Mouse (Mus musculus) layer of hippocampus, adult 11-12 months (tissue): ENCODE results near the gene Arl15.

Experiments used
- DNase-seq: peaks from one replicate; pipeline ENCODE4 v3.0.0; 2022; ENCODE audit warnings: low spot score

Arl15 gene

DNA sequence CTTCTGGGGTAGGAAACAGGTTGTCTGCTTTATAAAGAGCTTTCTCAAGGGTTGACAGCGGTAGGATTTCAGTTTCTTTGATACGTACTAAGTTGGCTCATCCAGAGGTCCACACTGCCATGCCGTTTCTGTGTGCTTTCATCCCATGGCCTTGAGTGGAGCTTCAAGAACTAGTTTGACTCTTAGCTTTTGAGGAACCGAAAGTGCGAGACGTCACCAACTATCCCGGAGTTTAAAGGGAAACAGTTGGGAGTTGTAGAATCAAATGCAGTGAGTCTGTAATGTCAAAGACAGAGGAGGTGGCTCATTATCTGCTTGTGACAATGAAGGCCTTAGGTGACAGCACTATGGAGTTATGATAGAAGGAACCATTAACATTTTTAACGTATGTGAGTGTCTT, 49.6 kb downstream of the Arl15 start:
- no peak for DNase-seq

DNA sequence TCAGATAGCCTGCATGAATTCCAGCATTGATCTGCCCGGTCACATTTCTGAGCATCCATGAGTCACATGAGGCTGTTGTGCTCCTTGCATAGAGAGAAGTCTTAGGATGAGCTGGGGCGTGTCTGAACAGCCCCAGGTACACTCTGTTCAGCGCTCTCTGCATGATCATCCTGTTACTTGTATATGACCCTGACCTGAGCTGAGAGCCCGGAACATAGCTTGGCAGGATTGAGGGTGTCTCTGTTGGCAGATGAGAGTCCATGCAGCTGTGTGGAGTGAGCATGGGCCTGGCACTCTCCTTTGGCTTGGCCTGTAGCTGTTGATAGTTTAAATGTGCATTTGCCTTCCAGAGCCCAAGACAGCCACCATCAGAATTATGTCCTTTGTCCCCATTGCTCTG, 50.4 kb downstream of the Arl15 start:
- no peak for DNase-seq

DNA sequence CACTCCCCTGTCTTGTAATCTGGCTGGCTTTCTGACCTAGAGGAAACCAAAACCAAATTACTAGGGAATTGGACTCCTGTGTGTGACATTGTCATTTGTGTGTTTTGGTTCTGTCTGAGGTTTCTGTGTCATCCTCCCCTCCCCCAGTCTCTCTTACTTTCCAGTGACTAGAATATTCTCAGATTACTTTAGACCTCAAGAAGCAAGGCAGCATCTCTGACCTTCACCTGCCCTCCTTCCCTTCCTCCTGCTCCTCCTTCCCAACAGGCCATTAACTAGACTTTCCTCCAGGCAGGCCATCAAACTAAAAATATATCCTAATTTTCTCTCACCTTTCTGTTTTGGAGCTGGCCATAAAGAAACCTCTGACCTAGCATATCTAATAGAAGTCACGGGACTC, 50.9 kb downstream of the Arl15 start:
- DNase-seq = no peak

DNA sequence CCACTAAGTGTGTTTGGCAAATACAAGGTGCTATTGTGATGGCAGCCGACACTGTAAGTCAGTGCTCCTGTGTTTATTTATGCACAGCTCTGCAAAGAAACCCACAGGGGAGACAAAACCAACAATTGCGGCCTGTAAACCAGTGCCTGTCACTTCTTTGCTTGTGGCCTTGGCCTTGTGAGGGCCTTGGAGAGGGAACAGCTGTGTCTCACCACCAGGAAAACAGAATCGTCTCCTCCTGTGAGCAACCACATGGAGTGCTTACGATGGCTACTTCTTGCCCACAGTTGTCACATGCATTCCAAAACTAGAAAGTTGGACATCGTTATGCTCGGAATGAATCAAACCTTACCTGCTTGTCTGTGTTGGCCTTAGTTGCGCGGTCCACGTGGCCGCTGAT, 52.1 kb downstream of the Arl15 start:
- no peak for DNase-seq

DNA sequence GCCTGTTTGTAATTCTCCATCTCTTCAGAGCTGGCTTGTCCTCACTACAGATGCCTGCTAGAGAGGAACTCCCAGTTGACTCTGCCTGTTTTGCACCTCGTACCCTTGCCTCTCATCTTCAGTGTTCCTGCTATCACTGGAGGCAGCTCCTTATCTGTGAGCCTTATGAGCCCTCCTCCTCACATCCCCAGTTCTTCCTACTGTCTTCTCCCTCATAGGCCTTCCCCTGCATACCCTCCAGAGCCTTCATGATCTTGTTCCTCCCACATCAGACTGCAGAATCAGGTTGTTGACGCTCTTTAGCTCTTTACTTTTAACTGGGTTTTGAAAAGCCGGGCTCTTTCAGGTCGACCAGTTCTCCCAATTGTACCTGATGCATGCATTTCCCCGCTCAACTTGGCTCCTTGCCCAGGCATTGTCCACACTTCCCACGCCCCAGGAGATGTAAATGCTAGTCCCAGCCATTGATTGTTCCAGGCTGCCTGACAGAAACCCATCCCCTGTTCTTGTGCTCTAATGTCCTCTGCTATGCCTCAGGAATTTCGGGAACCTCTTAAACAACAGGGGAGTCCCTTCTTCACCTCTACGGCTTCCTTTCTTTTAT, 56.2 kb downstream of the Arl15 start:
- no peak for DNase-seq

DNA sequence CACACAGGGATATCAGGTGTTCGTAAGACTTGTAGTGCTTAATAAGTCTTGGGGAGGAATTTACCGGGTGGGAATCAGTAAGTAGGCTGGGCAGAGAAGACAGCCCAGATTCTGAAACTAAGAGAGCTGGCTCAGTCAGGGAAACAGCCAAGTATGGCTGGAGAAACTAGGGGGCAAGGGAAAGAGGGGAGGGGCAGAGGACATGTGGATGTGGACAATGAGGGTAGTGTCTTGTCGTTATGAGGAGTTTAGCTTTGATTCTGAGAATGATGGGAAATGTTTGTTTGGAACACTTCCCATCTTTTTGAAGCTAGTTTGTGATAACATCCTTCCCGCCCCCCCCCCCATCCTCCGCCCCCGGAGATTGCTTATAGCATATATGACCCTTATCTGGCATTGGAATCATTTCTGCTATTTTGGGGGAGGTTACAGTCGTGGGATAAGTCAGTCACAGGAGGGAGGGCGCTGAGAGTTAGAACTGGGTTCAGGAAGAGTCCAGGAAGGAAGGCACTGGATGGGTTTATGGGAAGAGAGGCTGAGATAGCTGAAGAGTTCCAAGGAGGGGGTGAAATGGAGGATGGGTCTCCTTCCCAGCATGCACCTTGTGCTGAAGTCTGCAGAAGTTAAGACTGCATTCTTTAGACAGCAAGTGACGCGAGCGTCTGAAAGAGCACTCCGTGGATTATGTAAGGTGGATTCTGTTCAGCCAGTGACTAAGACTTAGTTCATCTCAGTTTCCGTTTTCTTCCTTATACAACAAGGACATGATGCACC, 57.5 kb downstream of the Arl15 start:
- no peak for DNase-seq

DNA sequence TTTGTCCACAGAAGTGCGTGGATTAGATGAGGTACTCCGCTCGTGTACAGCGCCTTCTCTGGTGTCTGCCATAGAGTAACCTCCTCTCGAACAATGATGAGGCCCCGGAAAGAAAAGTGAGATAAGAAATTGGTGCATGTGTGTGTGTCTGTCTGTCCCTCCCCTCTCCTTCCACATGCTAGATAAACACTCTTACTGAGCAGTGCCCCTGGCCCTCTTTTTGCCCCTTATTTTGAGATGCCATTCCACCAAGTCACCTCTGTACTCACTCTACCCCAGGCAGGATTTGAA, 58.0 kb downstream of the Arl15 start:
- DNase-seq = no peak

DNA sequence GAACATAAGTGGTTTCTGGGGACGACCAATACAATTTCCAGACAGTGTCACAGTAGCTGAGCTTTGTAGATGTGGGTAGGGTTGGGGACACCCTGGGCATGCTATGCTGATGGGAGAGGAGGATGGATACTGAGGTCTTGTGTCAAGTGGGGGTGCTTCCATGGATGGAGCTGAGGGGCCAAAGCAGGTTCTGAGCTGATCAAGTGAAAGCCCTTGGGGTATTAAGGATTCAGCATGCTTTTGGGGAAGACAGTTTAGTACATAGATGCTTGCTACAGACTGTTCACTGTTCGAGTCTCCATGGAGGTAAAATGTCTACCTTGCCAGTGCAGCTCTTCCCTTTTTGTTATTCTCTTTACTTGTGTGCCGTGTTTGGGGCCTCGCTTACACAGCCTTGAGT, 59.8 kb downstream of the Arl15 start:
- DNase-seq = no peak

DNA sequence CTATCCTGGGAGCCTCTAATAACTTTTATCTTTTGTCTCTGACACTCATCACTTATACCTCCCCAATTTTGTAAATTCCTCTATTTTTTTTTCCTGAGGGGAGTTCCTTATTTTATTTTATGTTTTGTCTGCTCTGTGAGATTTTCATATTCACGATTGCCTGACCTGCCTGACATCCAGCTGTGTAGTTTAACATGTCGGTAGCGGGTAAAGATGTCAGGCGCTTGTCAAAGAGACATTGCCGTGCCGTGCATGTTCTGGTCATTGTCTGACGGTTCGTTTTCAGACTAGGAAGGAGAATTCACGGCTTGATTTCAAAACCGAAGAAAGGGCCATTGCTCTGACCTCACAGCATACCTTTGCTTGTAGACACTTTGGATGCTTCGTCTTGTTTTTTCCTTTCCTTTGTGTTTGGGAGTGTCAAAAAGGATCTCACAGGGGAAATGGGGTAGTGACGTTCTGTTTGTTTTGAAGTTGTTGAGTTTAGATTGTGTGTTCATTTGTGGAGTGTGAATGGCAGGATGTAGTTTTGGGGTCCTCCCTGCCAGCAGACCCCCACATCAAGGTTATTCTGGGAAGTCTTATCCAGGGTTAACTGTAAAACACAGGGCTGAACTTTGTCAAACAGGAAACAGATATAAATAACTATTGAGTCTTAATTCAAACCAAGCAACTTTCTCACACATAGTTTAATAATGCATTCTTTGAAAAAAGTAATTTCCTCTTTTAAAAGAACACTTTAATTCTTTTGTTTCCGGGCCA, 60.4 kb downstream of the Arl15 start:
- DNase-seq = no peak

DNA sequence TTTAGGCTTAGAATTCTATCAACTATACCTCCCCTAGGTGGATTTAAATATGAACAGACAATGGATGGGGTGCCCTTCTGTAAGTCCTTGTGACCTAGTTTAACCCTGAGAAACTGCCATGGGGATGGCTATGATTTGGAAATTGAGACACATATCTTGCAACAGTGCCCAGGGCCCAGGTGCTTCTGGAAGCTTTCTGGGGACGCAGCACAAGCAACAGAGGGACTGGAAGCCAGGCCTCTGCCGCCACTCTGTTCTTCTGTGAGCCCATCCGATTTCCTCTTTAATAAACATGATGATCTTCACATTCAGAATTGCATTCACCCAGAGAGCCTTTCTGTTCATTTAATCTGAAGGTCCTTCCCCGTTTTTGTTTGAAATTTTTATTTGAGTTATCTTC, 62.6 kb downstream of the Arl15 start:
- DNase-seq = no peak

DNA sequence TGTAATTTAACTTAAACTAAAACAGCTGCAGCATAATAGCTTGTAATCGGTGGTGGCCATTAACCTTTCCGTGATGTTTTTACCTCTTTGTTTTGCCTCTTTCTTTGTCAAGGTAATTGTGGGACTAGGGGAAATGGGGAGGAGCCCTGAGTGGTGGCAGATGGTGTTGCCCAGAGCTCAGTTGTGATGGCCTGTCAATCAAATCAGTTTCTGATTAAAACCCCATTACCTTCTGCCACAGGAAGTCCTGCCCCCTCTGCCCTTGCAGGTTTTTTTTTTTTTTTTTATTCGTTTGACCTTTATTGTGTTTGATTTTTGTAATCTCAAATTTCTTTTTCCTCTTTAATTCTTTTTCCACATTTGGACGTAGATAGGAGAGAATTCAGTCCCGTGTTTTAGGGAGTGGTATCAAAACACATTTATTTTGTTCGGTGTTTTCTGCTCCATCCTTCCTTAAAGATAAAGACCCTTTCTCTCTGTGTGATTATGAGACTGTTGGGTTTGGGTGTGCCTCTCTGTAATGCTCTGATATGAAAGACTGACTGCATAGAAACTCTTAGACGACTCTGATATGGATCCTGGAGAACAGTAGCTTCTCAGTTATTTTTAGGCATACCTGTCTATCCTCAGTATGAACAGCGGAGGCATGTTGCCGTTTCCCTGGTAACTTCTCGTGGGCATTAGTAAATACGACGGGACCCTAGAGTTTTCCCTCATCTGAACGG, 64.5 kb downstream of the Arl15 start:
- no peak for DNase-seq

DNA sequence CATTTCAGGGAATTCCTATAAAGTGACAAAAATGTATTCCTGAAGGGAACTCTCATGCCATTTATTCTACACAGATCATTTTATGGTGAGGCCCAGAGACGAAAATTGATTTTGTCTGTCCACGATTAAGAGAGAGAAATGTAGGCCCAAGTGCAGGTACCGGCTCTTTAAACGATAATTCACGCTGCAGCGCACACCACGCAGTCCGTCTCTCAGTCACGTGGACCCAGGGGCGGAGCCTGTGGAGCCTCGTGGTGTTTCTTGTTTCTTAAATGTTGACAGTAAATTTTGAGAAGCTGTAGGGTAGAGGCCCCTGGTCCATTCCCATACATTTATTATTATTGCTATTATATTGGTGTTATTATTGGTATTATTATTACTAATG, 65.1 kb downstream of the Arl15 start:
- no peak for DNase-seq

DNA sequence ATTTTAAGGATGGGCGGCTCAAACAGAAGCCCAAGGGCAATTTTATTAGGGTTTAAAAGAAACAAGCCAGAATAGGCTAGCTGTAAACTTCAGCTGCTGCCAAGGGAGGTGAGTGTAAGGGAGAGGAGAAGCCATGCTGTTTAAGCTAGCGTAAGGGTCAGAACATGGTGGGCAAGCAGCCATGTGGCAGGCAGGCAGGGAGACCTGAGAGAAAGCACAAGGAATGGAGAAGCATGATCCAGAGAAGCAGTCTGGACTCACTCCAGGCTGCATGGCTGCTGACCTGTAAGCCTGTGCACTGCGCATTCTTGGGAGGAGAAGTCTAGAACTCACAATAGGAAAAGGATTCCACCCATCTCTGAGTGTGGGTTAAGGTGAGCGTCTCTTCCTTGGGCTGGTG, 66.5 kb downstream of the Arl15 start:
- DNase-seq = no peak

DNA sequence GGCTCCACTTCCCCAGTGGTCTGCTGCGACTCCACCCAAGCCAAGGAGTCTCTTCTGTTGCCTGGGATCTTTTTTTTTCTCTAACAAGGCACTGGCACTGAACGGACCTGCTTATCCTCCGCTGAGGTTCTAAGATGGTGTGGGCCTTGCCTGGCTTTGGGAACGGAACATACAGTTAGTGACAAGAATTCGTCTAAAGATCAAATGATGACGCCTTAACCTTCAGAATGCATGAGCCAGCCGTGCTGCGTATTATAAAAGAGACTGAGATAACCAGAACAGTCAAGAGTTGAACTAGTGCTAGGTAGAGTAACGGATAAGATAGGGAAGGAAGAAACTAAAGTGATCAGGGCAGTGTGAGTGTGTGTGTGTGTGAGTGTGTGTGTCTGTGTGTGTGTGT, 66.9 kb downstream of the Arl15 start:
- no peak for DNase-seq

DNA sequence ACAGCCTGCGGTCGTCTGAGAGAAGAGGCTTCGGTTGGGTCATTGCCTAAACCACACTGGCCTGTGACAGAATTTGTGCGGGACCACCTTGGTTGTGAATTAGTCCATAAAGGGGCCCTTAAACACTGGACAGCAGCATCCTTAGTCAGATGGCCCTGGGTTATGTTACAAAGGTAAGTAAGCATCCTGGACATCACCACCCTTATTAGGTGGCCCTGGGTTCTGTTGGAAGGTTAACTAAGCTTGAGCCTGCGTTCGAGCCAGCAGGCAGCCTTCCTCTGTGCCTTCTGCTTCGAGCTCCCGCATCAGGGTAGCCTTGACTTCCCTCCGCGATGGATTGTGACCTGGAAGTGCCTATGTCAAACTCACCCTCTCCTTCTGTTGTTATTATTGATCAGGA, 68.6 kb downstream of the Arl15 start:
- DNase-seq = no peak

DNA sequence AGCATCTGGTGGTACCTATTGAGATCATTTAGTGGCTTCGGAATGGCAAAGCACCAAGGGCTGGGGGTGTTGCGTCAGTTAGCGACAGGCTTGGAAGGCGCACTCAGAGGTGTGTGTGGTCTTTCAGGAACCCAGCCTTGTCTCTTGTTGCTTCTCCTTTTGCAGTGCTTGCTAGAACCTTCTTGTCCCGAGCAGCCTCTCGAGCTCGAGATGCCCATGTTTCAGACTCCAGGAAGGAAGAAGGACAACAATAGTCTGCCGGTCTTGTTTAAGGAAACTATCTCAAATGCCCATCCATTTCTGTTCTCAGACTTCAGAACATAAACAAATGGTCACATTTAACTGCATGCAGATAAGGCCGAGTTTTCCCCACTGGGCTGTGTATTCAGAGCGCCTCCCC, 69.4 kb downstream of the Arl15 start:
- DNase-seq = no peak

DNA sequence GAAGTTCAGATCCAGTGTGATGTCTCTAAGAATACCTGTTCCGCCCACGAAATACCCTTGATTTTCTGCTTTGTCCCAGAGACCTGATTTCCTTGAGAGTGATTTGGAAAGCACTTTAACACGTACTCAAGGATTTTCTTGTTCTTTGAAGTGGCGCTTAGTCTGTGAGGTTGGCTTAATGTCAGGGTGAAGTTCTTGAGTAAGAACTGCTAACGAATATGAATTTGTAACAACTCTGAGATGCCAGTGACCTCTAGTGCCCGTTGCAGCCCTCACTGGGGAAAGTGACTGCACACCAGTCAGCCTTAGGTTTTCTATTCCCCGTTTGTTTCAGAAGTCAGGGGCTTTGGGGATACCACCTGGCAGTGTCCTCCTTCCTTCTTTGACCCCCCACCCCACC, 70.0 kb downstream of the Arl15 start:
- no peak for DNase-seq

DNA sequence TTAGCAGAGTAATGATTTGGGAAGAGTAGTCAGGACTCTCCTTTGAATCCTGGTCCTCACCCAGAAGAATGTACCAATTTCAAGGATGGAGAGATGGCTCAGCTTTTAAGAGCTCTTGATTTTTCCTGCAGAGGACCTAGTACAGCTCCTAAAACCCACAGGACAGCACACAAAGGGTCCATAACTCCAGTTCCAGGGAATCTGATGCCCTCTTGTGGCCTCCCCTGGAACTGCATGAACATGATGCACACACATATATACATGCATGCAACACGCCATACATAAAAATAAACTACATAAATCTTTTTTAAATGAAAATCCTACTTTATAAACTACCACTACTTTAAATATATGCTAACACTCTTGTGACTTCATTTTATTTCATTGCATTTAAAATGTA, 70.6 kb downstream of the Arl15 start:
- peak; percentile 75 for DNase-seq

DNA sequence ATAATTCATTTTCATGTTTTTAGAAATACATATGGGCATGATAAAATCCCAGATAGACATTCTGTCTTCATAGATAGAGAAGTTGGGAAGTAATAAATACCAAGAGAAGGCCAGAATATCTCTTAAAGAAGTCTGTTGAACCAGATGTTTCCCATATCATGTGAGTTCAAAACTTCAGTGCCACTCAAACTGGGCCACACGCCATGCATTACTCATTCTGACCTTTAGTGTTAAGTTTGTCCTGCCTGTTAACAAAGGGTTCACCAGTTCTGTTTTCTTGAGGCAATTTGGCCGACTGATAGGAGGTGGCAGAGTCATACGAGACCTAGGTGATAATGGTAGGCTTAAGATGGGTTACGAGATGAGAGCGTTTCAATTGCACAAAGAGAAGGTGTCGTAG, 71.1 kb downstream of the Arl15 start:
- DNase-seq = no peak

DNA sequence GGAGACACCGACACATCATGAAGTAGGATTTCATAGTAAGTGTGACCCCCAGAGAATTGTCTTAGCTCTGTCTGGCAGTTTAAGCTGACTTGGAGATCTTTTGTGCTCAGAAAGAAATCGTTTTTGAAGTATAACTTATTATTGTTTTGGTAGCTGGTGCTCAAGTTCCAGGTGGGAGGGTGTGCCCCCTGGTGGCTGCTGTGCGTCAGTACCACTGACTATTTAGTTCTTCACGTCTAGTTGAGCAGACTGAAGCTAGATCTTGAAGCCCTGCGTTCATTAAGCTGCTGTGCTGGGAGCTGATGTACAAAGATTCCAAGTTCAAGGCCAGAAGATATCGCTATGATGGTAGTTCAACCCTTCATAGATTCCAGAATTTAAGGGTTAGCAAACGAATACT, 71.5 kb downstream of the Arl15 start:
- DNase-seq = peak; percentile 64

DNA sequence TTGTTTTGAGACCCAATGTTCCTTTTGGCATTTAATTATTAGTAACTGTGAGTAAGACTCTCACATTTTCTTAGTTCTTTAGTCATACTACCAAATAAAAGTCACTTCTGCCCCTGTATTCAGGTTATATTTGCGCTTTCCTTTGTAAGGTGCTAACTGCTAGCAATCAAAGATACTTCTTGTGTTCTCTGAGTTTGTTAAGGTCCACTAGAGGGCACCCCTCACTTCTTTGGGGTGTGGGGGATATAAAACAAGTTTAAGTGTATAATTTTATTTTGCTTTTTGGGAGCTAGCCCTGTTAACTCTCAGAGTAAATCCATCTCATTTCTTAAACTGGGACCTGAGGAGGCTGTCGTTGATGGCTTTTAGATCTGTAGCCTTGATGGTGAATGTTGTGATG, 73.4 kb downstream of the Arl15 start:
- no peak for DNase-seq

DNA sequence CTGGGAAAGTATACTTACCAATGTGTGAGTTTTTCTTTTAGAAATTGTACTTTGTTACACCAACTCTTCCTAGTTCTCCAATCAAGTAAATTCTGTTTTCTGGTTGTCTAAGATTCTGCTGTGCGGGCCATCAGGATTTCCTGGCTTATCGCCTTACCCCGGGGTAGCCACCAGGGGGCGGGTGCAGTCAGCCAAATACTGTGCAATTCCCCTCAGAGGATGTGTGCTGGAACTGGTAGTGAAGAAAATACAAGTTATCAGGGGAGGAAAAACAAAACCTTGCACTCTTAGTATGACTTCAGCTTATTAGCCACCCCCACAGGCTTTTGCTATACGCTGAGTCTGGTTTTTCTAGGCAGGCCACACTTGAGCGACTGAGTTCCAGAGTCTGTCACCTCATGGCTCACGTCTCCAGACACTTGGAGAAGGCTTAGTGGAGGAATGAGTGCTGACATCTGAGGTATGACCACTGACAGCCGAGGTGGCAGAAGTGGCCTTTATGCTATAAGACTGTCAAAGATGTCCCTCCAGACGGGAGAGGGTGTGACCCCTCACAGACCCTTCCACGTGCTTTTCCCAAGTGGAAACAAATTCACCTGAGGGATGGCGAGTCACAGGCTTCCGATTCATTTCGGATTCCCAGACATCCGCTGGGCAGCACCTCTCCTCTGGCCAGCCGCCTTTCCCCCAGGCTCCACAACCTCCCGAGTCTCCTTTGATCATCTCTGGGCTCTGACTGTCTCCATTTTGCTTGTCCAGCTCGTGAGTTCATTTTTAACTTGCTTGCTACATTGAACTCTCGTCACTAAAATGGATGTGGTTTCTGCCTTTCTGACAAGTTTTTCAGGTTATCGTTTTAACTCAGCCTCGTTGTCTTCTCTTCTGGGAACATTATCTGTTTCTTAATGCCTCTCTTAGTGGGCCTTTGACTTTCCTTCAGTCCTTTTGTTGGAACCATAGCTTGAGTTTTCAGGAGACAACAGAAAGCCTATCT, 75.2 kb downstream of the Arl15 start:
- peak; percentile 57 for DNase-seq
